Mouse (Mus musculus): ENCODE measurements at regions not wholly inside any gene's neighbourhood (a gene's known extent, or its start where the extent isn't known, plus 50 kb on each side); places are given as distances from the start of the nearest gene placed in this dataset.

DNA sequence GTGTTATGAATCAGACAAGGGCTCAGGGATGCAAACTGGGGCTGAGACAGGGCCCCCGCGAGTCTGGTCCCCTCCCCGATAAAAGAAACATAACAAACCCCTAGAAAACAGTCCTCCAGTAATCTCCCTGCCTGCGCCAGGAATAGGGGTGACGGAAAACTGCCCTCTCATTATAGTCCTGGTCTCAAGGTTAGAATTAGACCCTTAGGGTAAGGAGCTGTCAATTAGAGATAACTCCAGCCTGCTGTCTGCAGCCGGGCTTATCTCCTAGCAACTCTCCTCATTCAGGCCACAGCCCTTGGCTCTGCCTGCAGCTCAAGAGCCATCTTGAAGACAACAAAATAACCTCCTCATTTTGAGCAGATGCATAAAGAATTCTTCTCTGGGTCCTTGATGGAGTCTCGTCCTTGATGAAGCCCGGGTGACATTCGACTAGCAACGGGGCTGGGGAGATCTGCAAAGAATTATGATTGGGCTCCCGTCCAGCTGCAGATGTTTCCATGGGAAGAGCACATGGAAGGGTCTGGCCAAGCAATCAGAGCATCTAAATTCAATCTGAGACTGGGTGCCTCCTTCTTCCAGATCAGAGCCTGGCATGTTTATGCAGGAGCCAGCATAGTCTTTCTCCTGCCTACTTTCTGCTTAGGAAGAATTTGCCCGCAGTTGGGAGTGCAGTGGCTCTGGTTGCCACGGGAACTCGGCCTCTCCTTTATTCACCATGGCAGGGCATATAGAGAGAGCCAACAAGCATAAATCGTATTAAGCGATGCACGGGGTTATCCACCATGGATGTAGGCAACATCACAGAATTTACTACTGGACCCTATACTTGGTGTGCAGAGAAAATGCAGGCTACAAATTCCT, 281.2 kb downstream of the Sox11 start:
- peak; percentile 63 for DNase-seq (ENCODE audit: low spot score)

GRCm38 (mm10) chr12:27059885-27060284, 282.5 kb downstream of the Sox11 start:
- peak; percentile 78 for DNase-seq (ENCODE audit: low spot score)

DNA sequence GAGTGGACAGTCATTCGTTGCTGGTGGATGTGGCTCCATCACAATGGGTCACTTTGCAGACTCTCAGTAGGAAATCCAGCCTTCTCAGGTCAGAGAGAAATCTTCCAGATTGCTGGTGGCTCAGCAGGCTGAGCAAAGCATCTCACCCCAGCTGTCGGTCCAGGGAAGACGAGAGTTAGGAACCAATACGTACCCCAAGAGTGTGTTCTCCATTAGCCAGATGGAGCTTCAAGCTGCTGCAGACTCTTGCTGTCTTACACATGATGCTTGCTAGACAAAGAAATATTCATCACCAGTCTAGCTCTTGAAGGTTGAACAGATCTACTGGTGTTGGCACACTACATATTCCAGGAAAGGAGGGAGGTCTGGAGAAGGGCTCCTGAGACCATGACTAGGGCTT, 288.0 kb downstream of the Sox11 start:
- no peak for DNase-seq (ENCODE audit: low spot score)

GRCm38 (mm10) chr12:27037922-27038321, 304.5 kb downstream of the Sox11 start:
- DNase-seq (ENCODE audit: low spot score), result no peak

DNA sequence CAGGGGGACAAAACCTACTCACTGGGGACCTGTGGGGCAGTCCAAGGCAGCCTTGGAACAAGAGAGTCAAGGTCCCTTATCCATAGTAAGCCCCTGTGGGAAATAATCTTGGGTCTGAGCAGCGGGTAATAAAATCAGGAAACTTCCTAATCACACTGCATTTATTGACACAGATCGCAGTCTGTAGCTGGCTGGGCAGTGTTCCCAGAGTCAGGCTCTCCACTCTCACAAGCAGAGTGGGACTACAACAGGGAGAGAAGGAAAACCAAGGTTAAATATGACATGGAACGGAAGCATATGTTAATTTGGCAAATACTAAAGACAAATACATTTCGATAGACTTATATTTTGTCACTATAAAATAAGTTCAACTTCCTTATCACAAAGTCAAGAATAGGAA, 322.6 kb downstream of the Sox11 start:
- no peak for DNase-seq (ENCODE audit: low spot score)

GRCm38 (mm10) chr12:27018366-27018765, 324.0 kb downstream of the Sox11 start:
- DNase-seq (ENCODE audit: low spot score), result peak; percentile 4

GRCm38 (mm10) chr12:26999287-26999686, 343.1 kb downstream of the Sox11 start:
- no peak for DNase-seq (ENCODE audit: low spot score)

DNA sequence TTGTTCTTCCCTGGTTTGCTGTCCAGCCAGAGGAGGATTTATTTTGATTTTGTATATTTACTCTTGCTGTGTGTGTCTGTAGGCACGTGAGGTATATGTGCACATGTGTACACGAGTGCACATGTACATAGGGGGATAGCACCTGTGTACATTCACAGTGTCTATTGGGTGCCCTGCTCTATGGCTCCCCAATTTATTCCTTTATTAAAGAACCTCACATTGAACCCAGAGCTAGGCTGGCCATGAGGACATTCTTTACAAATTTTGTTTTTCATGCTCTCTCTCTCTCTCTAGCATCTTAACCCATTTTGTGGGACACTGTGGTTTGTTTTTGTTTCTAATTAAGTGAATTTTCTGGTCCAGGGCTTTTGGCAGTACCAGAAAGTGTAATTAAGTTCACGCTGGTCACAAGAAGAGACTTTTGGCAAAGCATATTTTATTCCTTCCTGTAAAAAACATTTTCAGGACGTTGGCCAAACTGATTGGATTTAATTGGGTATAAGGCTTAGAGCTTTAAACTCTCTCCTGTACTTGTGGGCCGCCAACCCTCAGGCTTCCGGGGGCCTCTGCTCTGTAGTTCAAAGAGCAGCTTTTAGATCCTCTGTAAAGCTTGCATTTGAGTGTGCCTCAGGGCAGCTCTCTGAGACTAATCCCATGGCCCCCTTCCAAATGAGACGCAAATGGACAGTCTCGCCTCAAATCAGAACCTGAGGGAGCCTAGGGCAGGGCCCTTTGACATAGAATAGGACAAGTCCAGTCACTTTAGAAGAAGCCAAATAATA, 365.9 kb downstream of the Sox11 start:
- no peak for DNase-seq (ENCODE audit: low spot score)

DNA sequence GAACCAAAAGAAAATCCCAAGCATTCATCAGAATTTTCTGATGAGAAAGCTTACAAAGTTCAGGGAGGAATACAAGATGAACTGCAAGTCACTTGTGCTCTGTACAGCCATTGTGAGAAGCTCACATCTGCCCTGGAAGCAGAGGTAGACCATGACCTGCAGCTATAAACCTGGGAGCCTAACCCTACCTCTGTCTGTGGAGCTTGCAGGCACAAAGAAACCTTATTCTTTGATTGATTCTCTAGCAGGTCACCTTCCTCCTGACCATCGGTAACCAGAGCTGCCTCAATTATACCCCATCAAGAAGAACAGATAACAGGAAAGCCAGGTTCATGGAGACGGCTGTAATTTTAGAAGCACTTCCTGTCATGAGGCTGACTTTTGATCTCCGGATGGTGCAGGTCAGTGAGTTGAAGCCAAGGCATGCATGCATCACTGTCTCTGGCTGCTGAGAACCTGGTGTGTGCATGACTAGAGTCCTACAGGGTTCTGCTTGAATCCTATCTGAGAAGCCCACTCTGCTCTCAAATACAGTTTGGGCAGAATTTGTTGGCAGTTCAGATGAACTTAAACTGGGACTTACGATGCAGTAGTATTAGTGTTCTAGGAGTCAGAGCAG, 369.8 kb downstream of the Sox11 start:
- no peak for DNase-seq (ENCODE audit: low spot score)

DNA sequence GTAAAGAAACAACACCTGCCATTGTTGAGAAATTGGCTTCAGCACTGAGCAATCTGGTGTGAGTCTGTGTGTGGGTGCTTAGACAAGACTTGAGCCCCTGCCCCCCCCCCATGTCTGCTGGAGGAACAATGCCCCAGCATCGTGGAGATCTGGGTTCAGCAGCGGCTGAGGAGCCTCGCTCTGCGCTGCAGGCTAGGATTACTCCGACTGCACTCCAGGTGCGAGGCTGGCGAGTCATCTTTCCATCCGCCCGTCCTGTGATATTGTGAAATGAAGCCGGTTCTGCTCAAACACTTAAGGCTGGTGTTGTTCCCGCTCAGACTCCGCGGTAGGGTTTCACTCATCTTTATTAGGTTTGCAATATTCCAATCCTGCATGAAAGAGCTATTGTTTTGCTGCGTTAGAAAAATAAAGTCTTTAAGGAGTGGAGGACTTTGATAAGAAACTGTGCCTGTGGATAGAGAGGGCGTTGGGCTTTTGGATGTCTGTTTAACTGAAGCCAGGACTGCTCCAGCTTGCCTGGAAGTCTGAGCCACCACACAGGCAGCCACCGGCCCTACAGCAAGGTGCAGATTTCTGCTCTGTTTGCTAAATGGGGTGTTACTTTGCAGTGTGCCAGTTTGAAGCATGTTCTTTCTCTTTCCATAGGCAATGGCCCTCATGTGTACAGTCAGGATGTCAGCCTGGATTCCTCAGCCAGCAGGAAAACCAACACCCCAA, 375.2 kb downstream of the Sox11 start:
- no peak for DNase-seq (ENCODE audit: low spot score)

DNA sequence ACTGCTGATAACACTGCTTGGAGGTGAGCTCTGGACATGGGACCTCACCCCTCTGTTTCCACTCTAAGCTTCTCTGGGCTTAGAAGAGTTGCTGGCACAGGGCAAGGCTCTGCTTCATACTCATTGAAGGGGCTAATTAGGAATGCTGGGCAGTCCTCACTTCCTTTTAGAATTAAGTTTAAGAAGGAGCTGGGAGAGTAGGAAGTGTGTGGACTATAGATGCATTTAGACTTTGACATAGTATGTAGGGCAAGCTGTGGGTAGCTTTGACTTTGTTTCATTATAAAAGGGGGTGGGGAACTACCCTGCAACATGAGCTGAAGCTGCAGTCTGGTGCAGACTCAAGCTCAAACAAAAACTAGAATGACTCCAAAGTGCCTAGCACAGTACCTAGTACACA, 378.5 kb downstream of the Sox11 start:
- DNase-seq (ENCODE audit: low spot score), result no peak

DNA sequence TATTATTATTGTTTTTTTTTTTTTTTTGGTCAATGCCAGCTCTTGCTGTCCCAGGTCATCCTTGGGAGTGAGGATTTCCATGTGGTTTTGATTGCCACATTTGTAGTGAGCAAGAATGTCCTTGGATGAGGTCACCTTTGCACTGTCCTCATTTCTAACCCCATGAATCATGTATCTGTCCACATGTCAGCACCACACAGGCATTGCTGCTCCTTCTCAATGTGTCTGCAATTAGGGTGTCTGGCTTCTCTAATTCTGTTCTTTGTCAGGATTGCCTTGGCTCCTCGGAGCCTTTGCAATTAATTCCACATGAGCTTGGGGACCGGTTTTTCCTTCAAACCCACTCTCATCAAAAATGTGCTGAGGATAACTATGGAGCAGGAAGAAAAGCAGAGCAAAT, 402.5 kb downstream of the Sox11 start:
- peak; percentile 2 for DNase-seq (ENCODE audit: low spot score)

- DNase-seq (ENCODE audit: low spot score), result peak; percentile 4
Observed at GRCm38 (mm10) chr12:26937836-26938235, 404.5 kb downstream of the Sox11 start.

DNA sequence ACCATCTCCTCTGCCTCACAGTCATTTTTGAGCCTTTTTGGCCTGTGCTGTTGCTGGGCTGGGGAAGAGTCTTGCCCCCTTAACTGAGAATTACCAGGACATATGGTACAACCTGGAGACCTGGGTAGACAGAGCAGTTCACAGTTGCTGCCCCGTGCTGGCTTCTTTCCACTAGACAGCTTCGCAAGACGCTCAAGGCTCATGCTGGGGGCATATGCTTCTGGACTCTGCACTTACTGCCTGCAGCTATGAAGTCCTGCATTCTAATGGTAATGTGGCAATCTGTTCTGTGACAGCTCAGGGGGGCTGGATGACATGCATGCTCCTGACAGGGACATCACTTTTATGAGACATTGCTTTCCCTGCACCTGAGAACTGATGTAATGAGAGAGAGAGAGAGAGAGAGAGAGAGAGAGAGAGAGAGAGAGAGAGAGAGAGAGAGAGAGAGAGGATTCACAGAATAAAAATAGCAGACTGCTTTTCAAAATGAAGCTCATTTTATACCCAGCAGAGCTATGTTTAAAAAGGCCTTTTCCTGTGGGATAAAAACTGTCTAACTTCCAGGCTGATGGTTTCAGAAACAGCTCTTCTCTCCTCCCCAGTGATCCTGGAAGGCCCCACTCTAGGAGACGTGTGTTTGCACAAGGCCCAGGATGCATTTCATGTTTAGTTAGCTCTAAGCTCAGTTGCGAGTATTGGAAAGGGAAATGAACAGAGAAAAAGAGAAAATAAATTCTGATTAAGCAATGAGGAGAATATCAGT, 405.5 kb downstream of the Sox11 start:
- DNase-seq (ENCODE audit: low spot score), result peak; percentile 61

DNA sequence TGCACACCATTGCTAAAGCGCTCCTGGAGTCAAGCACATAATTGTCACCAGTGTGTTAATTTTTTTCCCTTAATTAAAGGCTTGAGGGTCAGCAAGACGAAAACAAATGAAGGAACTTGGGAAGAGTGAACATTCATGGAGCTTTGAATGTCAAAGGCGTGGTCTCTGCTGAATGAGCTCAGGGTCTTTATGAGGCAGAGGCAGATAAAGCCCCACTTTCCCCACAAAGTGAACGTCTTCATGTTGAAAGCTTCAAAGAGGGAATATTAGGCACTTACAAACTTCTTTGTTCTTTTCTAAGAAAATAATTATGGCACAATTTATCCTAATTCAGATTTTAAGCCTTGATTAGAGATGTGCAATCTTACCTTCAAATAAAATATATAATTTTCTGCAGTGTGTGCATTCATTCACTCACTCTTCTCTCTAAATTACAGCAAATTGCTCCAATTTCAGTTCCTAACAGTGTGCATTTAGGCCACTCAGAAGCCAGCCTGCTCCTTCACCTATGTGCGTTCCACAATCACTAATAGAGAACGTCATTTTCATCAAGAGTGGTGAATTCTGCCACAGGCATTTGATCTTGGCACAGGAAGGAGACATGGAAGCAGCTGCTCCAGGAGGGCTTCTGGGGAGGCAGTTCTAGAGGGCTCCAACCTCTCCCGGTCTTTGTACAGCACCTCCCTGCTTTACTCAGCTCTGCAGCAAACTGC, 412.1 kb downstream of the Sox11 start:
- peak; percentile 1 for DNase-seq (ENCODE audit: low spot score)

DNA sequence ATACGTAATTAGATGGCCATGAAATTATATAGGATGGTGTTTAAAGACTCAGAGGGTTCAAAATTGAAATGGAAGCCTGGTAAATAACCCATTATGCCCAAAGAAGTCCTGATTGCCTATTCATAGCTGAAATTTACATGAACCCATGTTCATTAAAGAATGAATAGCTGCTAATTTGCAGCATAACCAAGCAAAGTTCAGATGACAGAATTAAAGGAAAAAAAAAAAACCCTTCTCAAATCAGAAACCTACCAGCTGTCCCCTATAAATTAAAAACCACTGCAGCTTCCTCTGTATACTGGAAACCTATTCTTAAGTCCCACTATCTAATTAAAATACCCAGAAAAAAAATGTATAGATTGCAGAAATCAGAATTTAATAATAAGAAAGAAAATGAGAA, 436.2 kb downstream of the Sox11 start:
- DNase-seq (ENCODE audit: low spot score), result no peak

GRCm38 (mm10) chr12:26903894-26904272, 434.9 kb downstream of the Cmpk2 start:
- no peak for DNase-seq (ENCODE audit: low spot score)

GRCm38 (mm10) chr12:26903073-26903893, 434.3 kb downstream of the Cmpk2 start:
- DNase-seq (ENCODE audit: low spot score), result peak; percentile 62

- no peak for DNase-seq (ENCODE audit: low spot score)
Observed at GRCm38 (mm10) chr12:26891190-26891589, 422.2 kb downstream of the Cmpk2 start.

- DNase-seq (ENCODE audit: low spot score), result no peak
Observed at GRCm38 (mm10) chr12:26886635-26887014, 417.6 kb downstream of the Cmpk2 start.
